Mouse (Mus musculus): ENCODE measurements around the gene Sco2. TPM values are rescaled to one million over a fixed set of nuclear protein-coding genes. Genes with fewer than 3 reads are reported as not detected.

The Sco2 gene
- polyA plus RNA-seq, 1 experiment, result 35.2 TPM

GRCm38 (mm10) chr15:89355241-89356187 lies 18.1 kb downstream of the Sco2 start, which contains the start of the genes Lmf2 and Ncaph2:
Gene Lmf2, minus strand, starts transcription at chr15:89355659.
Gene Ncaph2, plus strand, starts transcription at chr15:89355719.
- peak within 1 kb of the TSS; percentile 61; the same call in 1 of the 2 replicates for H3K27ac ChIP-seq (ENCODE audit: insufficient read depth, low read length)
- TF ChIP-seq CTCF (IDR thresholded peaks at IDR 0.05; ENCODE audit: extremely low read depth, insufficient read depth, low read length) (no peak), POLR2A (IDR thresholded peaks at IDR 0.05; ENCODE audit: extremely low read depth, insufficient read depth, low read length) (peak; percentile 72)

GRCm38 (mm10) chr15:89354455-89354854 lies 19.2 kb downstream of the Sco2 start:
- TF ChIP-seq CTCF (IDR thresholded peaks at IDR 0.05; ENCODE audit: extremely low read depth, insufficient read depth, low read length) (no peak), POLR2A (IDR thresholded peaks at IDR 0.05; ENCODE audit: extremely low read depth, insufficient read depth, low read length) (no peak)
- H3K4me3 ChIP-seq (ENCODE audit: insufficient read depth, low read length), result peak overlapping the region; percentile 68; the same call in 1 of the 2 replicates
- H3K4me1 ChIP-seq (ENCODE audit: control insufficient read depth, insufficient read depth, low read length), result no peaks in the 10 kb centered on the region; the same call in 1 of the 2 replicates
- no peak overlapping the region for H3K27ac ChIP-seq (ENCODE audit: insufficient read depth, low read length)

More at GRCm38 (mm10) chr15:89355241-89356187, 18.1 kb downstream of the Sco2 start, which contains the start of the genes Lmf2 and Ncaph2:
- H3K4me1 ChIP-seq (ENCODE audit: control insufficient read depth, insufficient read depth, low read length), result no peaks in the 10 kb centered on the region; the same call in 1 of the 2 replicates
- peak within 1 kb of the TSS; percentile 68 for H3K4me3 ChIP-seq (ENCODE audit: insufficient read depth, low read length)

DNA sequence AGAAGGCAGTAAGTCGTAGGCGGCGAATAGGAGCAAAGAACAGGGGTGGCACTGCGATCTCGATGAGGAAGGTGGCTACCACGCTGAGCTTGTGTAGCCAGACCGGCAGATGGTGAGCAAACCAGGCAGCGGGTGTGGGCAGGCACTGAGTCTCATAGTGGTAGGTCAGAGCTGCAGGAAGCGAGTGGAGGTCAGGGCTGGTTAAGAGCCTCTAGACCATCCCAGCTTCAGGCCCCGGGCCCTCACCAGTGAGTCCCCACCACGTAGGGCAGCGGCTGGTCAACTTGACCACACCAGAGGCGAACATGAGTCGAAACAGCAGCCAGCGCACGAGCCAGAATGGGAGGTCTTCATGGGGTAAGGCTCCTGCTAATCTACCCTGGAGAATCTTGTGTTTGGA lies 19.8 kb downstream of the Sco2 start:
- TF ChIP-seq CTCF (IDR thresholded peaks at IDR 0.05; ENCODE audit: extremely low read depth, insufficient read depth, low read length), result no peak
- TF ChIP-seq POLR2A (IDR thresholded peaks at IDR 0.05; ENCODE audit: extremely low read depth, insufficient read depth, low read length), result no peak
- no peaks in the 10 kb centered on the region; the same call in 1 of the 2 replicates for H3K4me1 ChIP-seq (ENCODE audit: control insufficient read depth, insufficient read depth, low read length)
- no peak overlapping the region for H3K27ac ChIP-seq (ENCODE audit: insufficient read depth, low read length)
- H3K4me3 ChIP-seq (ENCODE audit: insufficient read depth, low read length), result no peak overlapping the region

DNA sequence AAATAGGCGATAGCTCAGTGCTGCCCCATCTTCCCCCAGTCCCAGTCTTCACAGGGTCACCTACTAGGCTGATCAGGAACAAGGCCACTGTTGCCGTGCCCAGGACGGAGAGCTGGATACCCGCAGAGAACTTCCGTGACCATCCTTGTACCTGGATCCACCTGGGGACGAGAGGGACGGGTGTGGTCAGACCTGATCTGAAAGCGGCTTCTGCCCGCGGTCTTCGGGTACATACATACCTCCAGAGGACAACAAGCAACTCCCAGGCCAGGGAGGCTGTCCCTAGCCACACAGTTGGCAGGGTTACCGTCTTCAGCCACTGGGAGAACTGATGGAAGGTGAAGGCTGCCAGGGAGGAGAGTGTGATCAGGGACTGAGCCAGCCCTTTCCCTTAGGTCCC lies 20.9 kb downstream of the Sco2 start:
- Histone ChIP-seq H3K4me1 (ENCODE audit: control insufficient read depth, insufficient read depth, low read length) (no peaks in the 10 kb centered on the region), H3K4me3 (ENCODE audit: insufficient read depth, low read length) (no peak overlapping the region), H3K27ac (ENCODE audit: insufficient read depth, low read length) (no peak overlapping the region)
- no peak for TF ChIP-seq POLR2A (IDR thresholded peaks at IDR 0.05; ENCODE audit: extremely low read depth, insufficient read depth, low read length)
- TF ChIP-seq CTCF (IDR thresholded peaks at IDR 0.05; ENCODE audit: extremely low read depth, insufficient read depth, low read length), result no peak

DNA sequence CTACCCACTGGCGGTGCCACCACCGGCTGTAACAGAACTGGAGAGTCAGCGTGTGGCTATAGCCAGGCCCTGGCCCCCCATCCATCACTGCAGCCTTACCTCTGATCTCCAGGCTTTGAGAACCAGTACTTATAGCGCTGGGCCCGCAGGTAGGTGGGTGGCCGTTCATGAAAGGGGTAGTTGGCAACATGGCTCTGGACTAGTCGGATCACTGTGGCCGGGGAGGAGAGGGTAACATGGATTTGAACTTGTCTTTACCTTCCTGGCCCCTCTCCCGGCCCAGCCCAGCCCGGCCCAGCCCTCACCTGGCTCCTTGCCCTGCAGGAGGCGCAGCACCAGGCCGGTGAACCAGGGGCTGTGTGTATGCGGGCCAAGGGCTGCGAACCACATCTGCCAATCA lies 21.6 kb downstream of the Sco2 start:
- Histone ChIP-seq H3K27ac (ENCODE audit: insufficient read depth, low read length) (no peak overlapping the region), H3K4me3 (ENCODE audit: insufficient read depth, low read length) (no peak overlapping the region), H3K4me1 (ENCODE audit: control insufficient read depth, insufficient read depth, low read length) (no peaks in the 10 kb centered on the region)
- no peak for TF ChIP-seq POLR2A (IDR thresholded peaks at IDR 0.05; ENCODE audit: extremely low read depth, insufficient read depth, low read length)
- no peak for TF ChIP-seq CTCF (IDR thresholded peaks at IDR 0.05; ENCODE audit: extremely low read depth, insufficient read depth, low read length)

GRCm38 (mm10) chr15:89351302-89351701 lies 22.3 kb downstream of the Sco2 start:
- Histone ChIP-seq H3K4me1 (ENCODE audit: control insufficient read depth, insufficient read depth, low read length) (no peaks in the 10 kb centered on the region), H3K4me3 (ENCODE audit: insufficient read depth, low read length) (no peak overlapping the region), H3K27ac (ENCODE audit: insufficient read depth, low read length) (no peak overlapping the region)
- TF ChIP-seq CTCF (IDR thresholded peaks at IDR 0.05; ENCODE audit: extremely low read depth, insufficient read depth, low read length) (no peak), POLR2A (IDR thresholded peaks at IDR 0.05; ENCODE audit: extremely low read depth, insufficient read depth, low read length) (no peak)

- Histone ChIP-seq H3K4me3 (ENCODE audit: insufficient read depth, low read length) (no peak overlapping the region), H3K27ac (ENCODE audit: insufficient read depth, low read length) (no peak overlapping the region), H3K4me1 (ENCODE audit: control insufficient read depth, insufficient read depth, low read length) (no peaks in the 10 kb centered on the region)
- TF ChIP-seq POLR2A (IDR thresholded peaks at IDR 0.05; ENCODE audit: extremely low read depth, insufficient read depth, low read length) (no peak), CTCF (IDR thresholded peaks at IDR 0.05; ENCODE audit: extremely low read depth, insufficient read depth, low read length) (no peak)
Observed at GRCm38 (mm10) chr15:89350447-89350846, 23.2 kb downstream of the Sco2 start.

DNA sequence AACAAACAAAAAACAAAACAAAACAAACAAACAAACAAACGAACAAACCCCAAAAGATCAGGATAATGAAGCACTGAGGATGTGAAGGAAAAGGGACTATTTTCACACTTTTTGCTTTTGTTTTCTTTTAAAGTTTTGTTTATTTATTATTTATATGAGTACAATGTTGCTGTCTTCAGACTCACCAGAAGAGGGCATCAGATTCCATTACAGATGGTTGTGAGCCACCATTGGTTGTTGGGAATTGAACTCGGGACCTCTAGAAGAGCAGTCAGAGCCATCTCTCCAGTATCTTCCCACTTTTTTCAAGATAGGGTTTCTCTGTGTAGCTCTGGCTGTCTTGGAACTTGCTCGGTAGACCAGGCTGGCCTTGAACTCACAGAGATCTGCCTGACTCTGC lies 30.3 kb downstream of the Sco2 start:
- Histone ChIP-seq H3K4me3 (ENCODE audit: insufficient read depth, low read length) (no peak overlapping the region), H3K4me1 (ENCODE audit: control insufficient read depth, insufficient read depth, low read length) (no peaks in the 10 kb centered on the region), H3K27ac (ENCODE audit: insufficient read depth, low read length) (no peak overlapping the region)
- TF ChIP-seq POLR2A (IDR thresholded peaks at IDR 0.05; ENCODE audit: extremely low read depth, insufficient read depth, low read length) (no peak), CTCF (IDR thresholded peaks at IDR 0.05; ENCODE audit: extremely low read depth, insufficient read depth, low read length) (no peak)

DNA sequence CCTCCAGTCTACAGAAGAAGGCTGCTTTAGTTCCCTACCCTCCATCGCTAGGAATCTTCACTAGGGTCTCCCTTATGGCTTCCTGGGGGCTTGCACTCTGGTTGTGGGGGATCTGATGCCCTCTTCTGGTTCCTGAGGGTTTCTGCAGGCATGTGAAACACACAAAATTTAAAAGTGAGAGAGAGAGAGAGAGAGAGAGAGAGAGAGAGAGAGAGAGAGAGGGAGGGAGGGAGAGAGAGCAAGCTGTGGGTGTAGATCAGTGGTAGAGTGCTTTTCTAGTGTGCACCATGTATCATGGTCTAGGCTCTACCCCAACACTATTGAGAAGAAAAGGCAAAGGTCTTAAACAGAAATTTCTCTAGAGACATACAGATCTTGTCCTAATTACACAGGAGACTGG lies 32.0 kb downstream of the Sco2 start:
- no peak overlapping the region for H3K27ac ChIP-seq (ENCODE audit: insufficient read depth, low read length)
- TF ChIP-seq CTCF (IDR thresholded peaks at IDR 0.05; ENCODE audit: extremely low read depth, insufficient read depth, low read length) (no peak), POLR2A (IDR thresholded peaks at IDR 0.05; ENCODE audit: extremely low read depth, insufficient read depth, low read length) (no peak)
- no peaks in the 10 kb centered on the region for H3K4me1 ChIP-seq (ENCODE audit: control insufficient read depth, insufficient read depth, low read length)
- no peak overlapping the region for H3K4me3 ChIP-seq (ENCODE audit: insufficient read depth, low read length)

GRCm38 (mm10) chr15:89340136-89340535 lies 33.5 kb downstream of the Sco2 start:
- Histone ChIP-seq H3K4me1 (ENCODE audit: control insufficient read depth, insufficient read depth, low read length) (no peaks in the 10 kb centered on the region), H3K4me3 (ENCODE audit: insufficient read depth, low read length) (no peak overlapping the region), H3K27ac (ENCODE audit: insufficient read depth, low read length) (no peak overlapping the region)
- no peak for TF ChIP-seq POLR2A (IDR thresholded peaks at IDR 0.05; ENCODE audit: extremely low read depth, insufficient read depth, low read length)
- TF ChIP-seq CTCF (IDR thresholded peaks at IDR 0.05; ENCODE audit: extremely low read depth, insufficient read depth, low read length), result no peak

Measured in cortical plate, adult 2 months (tissue).